Mouse (Mus musculus) ES-Bruce4 (cell line): ENCODE measurements around the gene Nsun5. TPM values are rescaled to one million over a fixed set of nuclear protein-coding genes. Genes with fewer than 3 reads are reported as not detected.

Source experiments
- H3K27ac ChIP-seq: 2 replicates; pipeline ENCODE4 v1.5.1; 2012; ENCODE audit warnings: low read length, inconsistent platforms; ENCODE audit not compliant: insufficient read depth
- H3K27me3 ChIP-seq: 2 replicates; pipeline ENCODE4 v1.6.1; 2012; ENCODE audit warnings: mild to moderate bottlenecking, low read length, inconsistent platforms; ENCODE audit not compliant: control insufficient read depth, poor library complexity, insufficient read depth, severe bottlenecking
- H3K36me3 ChIP-seq: 2 replicates; pipeline ENCODE4 v1.6.1; 2012; ENCODE audit warnings: inconsistent platforms, mild to moderate bottlenecking, low read length, moderate library complexity; ENCODE audit not compliant: control insufficient read depth, poor library complexity, insufficient read depth, severe bottlenecking
- H3K4me1 ChIP-seq: one replicate; pipeline ENCODE4 v1.8.1; 2011; ENCODE audit warnings: low read length; ENCODE audit not compliant: control insufficient read depth, insufficient read depth
- H3K4me3 ChIP-seq: 2 replicates; pipeline ENCODE4 v1.5.1; 2011; ENCODE audit warnings: low read depth, mild to moderate bottlenecking, low read length
- H3K9ac ChIP-seq: 2 replicates; pipeline ENCODE4 v1.6.1; 2012; ENCODE audit warnings: low read depth, mild to moderate bottlenecking, inconsistent platforms; ENCODE audit not compliant: poor library complexity, severe bottlenecking
- H3K9me3 ChIP-seq: replicated peaks from 2 replicates; pipeline ENCODE4 v1.6.1; 2012; ENCODE audit warnings: mild to moderate bottlenecking, low read length, inconsistent platforms; ENCODE audit not compliant: control insufficient read depth, poor library complexity, insufficient read depth, severe bottlenecking
- CTCF ChIP-seq: IDR thresholded peaks from one replicate; pipeline ENCODE4 v1.8.1; 2011; ENCODE audit warnings: low read depth, low read length
- EP300 ChIP-seq: IDR thresholded peaks from 2 replicates; pipeline ENCODE4 v1.6.1; 2011; ENCODE audit warnings: low read depth, low read length; ENCODE audit not compliant: insufficient read depth
- POLR2A ChIP-seq: IDR thresholded peaks from one replicate; pipeline ENCODE4 v1.8.1; 2011; ENCODE audit warnings: low read length; ENCODE audit not compliant: insufficient read depth
- polyA plus RNA-seq: library from polyadenylated mRNA; stranded (reverse); fragments of >200 nt; gene quantifications from 2 replicates; pipeline ENCODE4 v1.2.4, GENCODE M21; 2011; ENCODE audit warnings: low read depth; ENCODE audit not compliant: missing spikeins, insufficient read depth, insufficient read length

Nsun5 gene
- polyA plus RNA-seq, 1 experiment: 18.8 TPM

- Histone ChIP-seq H3K27ac (no peak overlapping the region), H3K4me1 (no peaks in the 10 kb centered on the region), H3K4me3 (no peak overlapping the region), H3K36me3 (peaks cover 3% of the 10 kb centered on the region; the same call in 1 of the 2 replicates), H3K9me3 (no peaks in the 10 kb centered on the region), H3K27me3 (no peaks in the 10 kb centered on the region), H3K9ac (no peak overlapping the region)
- no peak for TF ChIP-seq EP300
- TF ChIP-seq CTCF: no peak
- no peak for TF ChIP-seq POLR2A
Observed at GRCm38 (mm10) chr5:135408114-135408513, 38.4 kb downstream of the Nsun5 start.

- Histone ChIP-seq H3K27me3 (no peaks in the 10 kb centered on the region), H3K9ac (no peak overlapping the region), H3K4me1 (no peaks in the 10 kb centered on the region), H3K36me3 (peaks cover 3% of the 10 kb centered on the region; the same call in 1 of the 2 replicates), H3K9me3 (no peaks in the 10 kb centered on the region), H3K4me3 (no peak overlapping the region), H3K27ac (no peak overlapping the region)
- no peak for TF ChIP-seq EP300
- no peak for TF ChIP-seq POLR2A
- no peak for TF ChIP-seq CTCF
Observed at GRCm38 (mm10) chr5:135410266-135410665, 40.5 kb downstream of the Nsun5 start.

Other genes starting within 250 kb of the Nsun5 start
- gene Tbl2, start 220.3 kb upstream of the Nsun5 start, polyA plus RNA-seq: 28.2 and 32.4 TPM in 2 replicates
- gene Bcl7b, start 201.7 kb upstream of the Nsun5 start, polyA plus RNA-seq: 19.5 and 24.0 TPM in 2 replicates
- 84.9 and 86.6 TPM in 2 replicates for gene Baz1b, start 182.7 kb upstream of the Nsun5 start, polyA plus RNA-seq
- 2.8 and 3.0 TPM in 2 replicates for gene Fzd9, start 118.7 kb upstream of the Nsun5 start, polyA plus RNA-seq
- gene Fkbp6, start 19.9 kb upstream of the Nsun5 start, polyA plus RNA-seq: 0.49 and 0.55 TPM in 2 replicates
- not detected in 2 replicates for gene Trim50, start 16.7 kb upstream of the Nsun5 start, polyA plus RNA-seq
- gene Pom121, start 24.6 kb downstream of the Nsun5 start, polyA plus RNA-seq: 68.9 and 71.8 TPM in 2 replicates
- gene Hip1, start 175.2 kb downstream of the Nsun5 start, polyA plus RNA-seq: 51.6 and 63.2 TPM in 2 replicates
- gene Ccl26, start 193.6 kb downstream of the Nsun5 start, polyA plus RNA-seq: not detected in 2 replicates
- not detected in 2 replicates for gene Ccl24, start 203.1 kb downstream of the Nsun5 start, polyA plus RNA-seq